Mouse (Mus musculus) cortical plate, adult 2 months (tissue): ENCODE results near the gene Fancc.

Source experiments
- CTCF ChIP-seq: fragments of 200-500 bp; IDR thresholded peaks from 2 replicates; pipeline ENCODE4 v1.5.1; 2011; ENCODE audit warnings: mild to moderate bottlenecking, control low read depth, low read length; ENCODE audit not compliant: insufficient read depth; ENCODE audit errors: extremely low read depth
- POLR2A ChIP-seq: fragments of 200-500 bp; IDR thresholded peaks from 2 replicates; pipeline ENCODE4 v1.6.1; 2011; ENCODE audit warnings: mild to moderate bottlenecking, low read length, control low read depth; ENCODE audit not compliant: insufficient read depth; ENCODE audit errors: extremely low read depth

- TF ChIP-seq POLR2A (no peak), CTCF (no peak)
Measured at GRCm38 (mm10) chr13:63247041-63247440, 250.0 kb downstream of the Fancc start.
